Mouse (Mus musculus): ENCODE measurements at regions not wholly inside any gene's neighbourhood (a gene's known extent, or its start where the extent isn't known, plus 50 kb on each side); places are given as distances from the start of the nearest gene placed in this dataset.
"Not testable (repeated sequence)": the region's sequence is repeated elsewhere in the genome, so short reads cannot be mapped to it uniquely, and the experiment has no call there.

GRCm38 (mm10) chr14:53046975-53047374 lies 551.4 kb upstream of the Olfr1507 start:
- H3K4me1 ChIP-seq (ENCODE audit: control insufficient read depth, insufficient read depth, low read length); H3K4me3 ChIP-seq (ENCODE audit: low read length); H3K36me3 ChIP-seq (ENCODE audit: control insufficient read depth, insufficient read depth, low read length); H3K4me2 ChIP-seq (replicated peaks; ENCODE audit: low read depth, low read length); H3K27ac ChIP-seq (ENCODE audit: low read depth, low read length); H3K27me3 ChIP-seq (ENCODE audit: control insufficient read depth, insufficient read depth, low read length); H3K9ac ChIP-seq (ENCODE audit: low read depth, low read length); H3K9me3 ChIP-seq (ENCODE audit: control insufficient read depth, low read length); ATAC-seq (ENCODE audit: low FRiP score, low TSS enrichment): not testable (repeated sequence)
- WGBS, result 95% methylated on average over 1 of the region's 1 CpGs

- not testable (repeated sequence) for H3K4me2 ChIP-seq (replicated peaks; ENCODE audit: low read depth, low read length); H3K27ac ChIP-seq (ENCODE audit: low read depth, low read length); H3K4me1 ChIP-seq (ENCODE audit: control insufficient read depth, insufficient read depth, low read length); H3K9ac ChIP-seq (ENCODE audit: low read depth, low read length); H3K4me3 ChIP-seq (ENCODE audit: low read length); H3K9me3 ChIP-seq (ENCODE audit: control insufficient read depth, low read length); H3K36me3 ChIP-seq (ENCODE audit: control insufficient read depth, insufficient read depth, low read length); ATAC-seq (ENCODE audit: low FRiP score, low TSS enrichment); H3K27me3 ChIP-seq (ENCODE audit: control insufficient read depth, insufficient read depth, low read length)
- WGBS, result 79% methylated on average over 3 of the region's 3 CpGs
Observed at GRCm38 (mm10) chr14:53045331-53045730, 549.8 kb upstream of the Olfr1507 start.

GRCm38 (mm10) chr14:53044101-53044500 lies 548.6 kb upstream of the Olfr1507 start:
- H3K4me3 ChIP-seq (ENCODE audit: low read length); ATAC-seq (ENCODE audit: low FRiP score, low TSS enrichment); H3K9me3 ChIP-seq (ENCODE audit: control insufficient read depth, low read length); H3K4me2 ChIP-seq (replicated peaks; ENCODE audit: low read depth, low read length); H3K27me3 ChIP-seq (ENCODE audit: control insufficient read depth, insufficient read depth, low read length); H3K36me3 ChIP-seq (ENCODE audit: control insufficient read depth, insufficient read depth, low read length); H3K4me1 ChIP-seq (ENCODE audit: control insufficient read depth, insufficient read depth, low read length); H3K9ac ChIP-seq (ENCODE audit: low read depth, low read length); H3K27ac ChIP-seq (ENCODE audit: low read depth, low read length): not testable (repeated sequence)
- 70% methylated on average over 4 of the region's 4 CpGs for WGBS

- not testable (repeated sequence) for H3K36me3 ChIP-seq (ENCODE audit: control insufficient read depth, insufficient read depth, low read length); H3K27ac ChIP-seq (ENCODE audit: low read depth, low read length); H3K4me1 ChIP-seq (ENCODE audit: control insufficient read depth, insufficient read depth, low read length); H3K4me2 ChIP-seq (replicated peaks; ENCODE audit: low read depth, low read length); H3K9ac ChIP-seq (ENCODE audit: low read depth, low read length); H3K9me3 ChIP-seq (ENCODE audit: control insufficient read depth, low read length); H3K4me3 ChIP-seq (ENCODE audit: low read length); H3K27me3 ChIP-seq (ENCODE audit: control insufficient read depth, insufficient read depth, low read length)
- 30% methylated on average over 3 of the region's 3 CpGs for WGBS
- ATAC-seq (ENCODE audit: low FRiP score, low TSS enrichment), result peak; percentile 16; the same call in 1 of the 2 replicates
Observed at GRCm38 (mm10) chr14:53042016-53042415, 546.5 kb upstream of the Olfr1507 start.

- not testable (repeated sequence) for H3K9me3 ChIP-seq (ENCODE audit: control insufficient read depth, low read length); H3K4me1 ChIP-seq (ENCODE audit: control insufficient read depth, insufficient read depth, low read length); H3K9ac ChIP-seq (ENCODE audit: low read depth, low read length); H3K27me3 ChIP-seq (ENCODE audit: control insufficient read depth, insufficient read depth, low read length); H3K27ac ChIP-seq (ENCODE audit: low read depth, low read length); H3K4me3 ChIP-seq (ENCODE audit: low read length); H3K4me2 ChIP-seq (replicated peaks; ENCODE audit: low read depth, low read length); H3K36me3 ChIP-seq (ENCODE audit: control insufficient read depth, insufficient read depth, low read length); ATAC-seq (ENCODE audit: low FRiP score, low TSS enrichment)
- WGBS, result 32% methylated on average over 4 of the region's 4 CpGs
Observed at GRCm38 (mm10) chr14:53039475-53039874, 543.9 kb upstream of the Olfr1507 start.

GRCm38 (mm10) chr14:53034940-53035339 lies 539.4 kb upstream of the Olfr1507 start:
- not testable (repeated sequence) for H3K9me3 ChIP-seq (ENCODE audit: control insufficient read depth, low read length); ATAC-seq (ENCODE audit: low FRiP score, low TSS enrichment); H3K9ac ChIP-seq (ENCODE audit: low read depth, low read length); H3K27me3 ChIP-seq (ENCODE audit: control insufficient read depth, insufficient read depth, low read length); H3K4me3 ChIP-seq (ENCODE audit: low read length); H3K36me3 ChIP-seq (ENCODE audit: control insufficient read depth, insufficient read depth, low read length); H3K27ac ChIP-seq (ENCODE audit: low read depth, low read length); H3K4me1 ChIP-seq (ENCODE audit: control insufficient read depth, insufficient read depth, low read length); H3K4me2 ChIP-seq (replicated peaks; ENCODE audit: low read depth, low read length)
- WGBS, result no CpG with 5 or more reads among the region's 4 CpGs

- H3K27ac ChIP-seq (ENCODE audit: low read depth, low read length); ATAC-seq (ENCODE audit: low FRiP score, low TSS enrichment); H3K4me2 ChIP-seq (replicated peaks; ENCODE audit: low read depth, low read length); H3K9me3 ChIP-seq (ENCODE audit: control insufficient read depth, low read length); H3K9ac ChIP-seq (ENCODE audit: low read depth, low read length); H3K4me1 ChIP-seq (ENCODE audit: control insufficient read depth, insufficient read depth, low read length); H3K36me3 ChIP-seq (ENCODE audit: control insufficient read depth, insufficient read depth, low read length); H3K27me3 ChIP-seq (ENCODE audit: control insufficient read depth, insufficient read depth, low read length); H3K4me3 ChIP-seq (ENCODE audit: low read length): not testable (repeated sequence)
- 60% methylated on average over 1 of the region's 6 CpGs for WGBS
Observed at GRCm38 (mm10) chr14:53033221-53033620, 537.7 kb upstream of the Olfr1507 start.

- H3K9me3 ChIP-seq (ENCODE audit: control insufficient read depth, low read length); H3K4me2 ChIP-seq (replicated peaks; ENCODE audit: low read depth, low read length); H3K27ac ChIP-seq (ENCODE audit: low read depth, low read length); ATAC-seq (ENCODE audit: low FRiP score, low TSS enrichment); H3K4me3 ChIP-seq (ENCODE audit: low read length); H3K27me3 ChIP-seq (ENCODE audit: control insufficient read depth, insufficient read depth, low read length); H3K9ac ChIP-seq (ENCODE audit: low read depth, low read length); H3K36me3 ChIP-seq (ENCODE audit: control insufficient read depth, insufficient read depth, low read length); H3K4me1 ChIP-seq (ENCODE audit: control insufficient read depth, insufficient read depth, low read length): not testable (repeated sequence)
- no CpG with 5 or more reads among the region's 1 CpGs for WGBS
Observed at GRCm38 (mm10) chr14:53032498-53032897, 536.9 kb upstream of the Olfr1507 start.

GRCm38 (mm10) chr14:53030227-53030626 lies 534.7 kb upstream of the Olfr1507 start:
- not testable (repeated sequence) for ATAC-seq (ENCODE audit: low FRiP score, low TSS enrichment); H3K27me3 ChIP-seq (ENCODE audit: control insufficient read depth, insufficient read depth, low read length); H3K9me3 ChIP-seq (ENCODE audit: control insufficient read depth, low read length); H3K36me3 ChIP-seq (ENCODE audit: control insufficient read depth, insufficient read depth, low read length); H3K4me3 ChIP-seq (ENCODE audit: low read length); H3K27ac ChIP-seq (ENCODE audit: low read depth, low read length); H3K9ac ChIP-seq (ENCODE audit: low read depth, low read length); H3K4me1 ChIP-seq (ENCODE audit: control insufficient read depth, insufficient read depth, low read length); H3K4me2 ChIP-seq (replicated peaks; ENCODE audit: low read depth, low read length)
- WGBS, result no CpG with 5 or more reads among the region's 4 CpGs

GRCm38 (mm10) chr14:53026958-53027357 lies 531.4 kb upstream of the Olfr1507 start:
- not testable (repeated sequence) for H3K4me3 ChIP-seq (ENCODE audit: low read length); ATAC-seq (ENCODE audit: low FRiP score, low TSS enrichment); H3K9me3 ChIP-seq (ENCODE audit: control insufficient read depth, low read length); H3K27me3 ChIP-seq (ENCODE audit: control insufficient read depth, insufficient read depth, low read length); H3K4me2 ChIP-seq (replicated peaks; ENCODE audit: low read depth, low read length); H3K27ac ChIP-seq (ENCODE audit: low read depth, low read length); H3K36me3 ChIP-seq (ENCODE audit: control insufficient read depth, insufficient read depth, low read length); H3K9ac ChIP-seq (ENCODE audit: low read depth, low read length); H3K4me1 ChIP-seq (ENCODE audit: control insufficient read depth, insufficient read depth, low read length)
- WGBS, result no CpG with 5 or more reads among the region's 1 CpGs
